Mouse (Mus musculus): ENCODE measurements around the gene Gpc3. TPM values are rescaled to one million over a fixed set of nuclear protein-coding genes. Genes with fewer than 3 reads are reported as not detected.

The Gpc3 gene
- polyA plus RNA-seq, 1 experiment from 2014 or later: 459 TPM

DNA sequence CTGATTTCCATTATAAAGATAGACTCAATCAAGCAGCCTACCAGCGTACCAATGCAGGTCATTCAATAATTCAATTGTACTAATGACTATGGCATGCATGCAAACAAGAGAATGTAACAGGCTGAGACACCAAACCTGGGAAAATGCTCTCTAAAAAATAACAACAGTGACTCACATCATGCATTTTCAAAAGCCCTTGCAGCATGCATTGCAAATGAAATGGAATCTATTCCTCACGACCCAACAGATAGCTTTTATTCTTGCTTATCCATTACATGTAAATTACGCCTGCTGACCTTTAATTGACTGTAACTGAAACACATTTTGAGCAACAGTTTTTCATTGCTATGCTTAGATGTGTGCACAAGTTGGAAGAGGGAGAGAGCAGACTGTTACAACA lies 200.8 kb downstream of the Gpc3 start:
- H3K27ac ChIP-seq (ENCODE audit: low read depth): no peak overlapping the region
- no peak overlapping the region for H3K9ac ChIP-seq (replicated peaks)
- DNase-seq: no peak
- no peak for ATAC-seq
- no peaks in the 10 kb centered on the region for H3K4me1 ChIP-seq (ENCODE audit: insufficient read depth)
- TF ChIP-seq CTCF (IDR thresholded peaks at IDR 0.05; ENCODE audit: low read depth) (no peak), EP300 (IDR thresholded peaks at IDR 0.05; ENCODE audit: low read depth) (no peak)
- H3K27me3 ChIP-seq (ENCODE audit: insufficient read depth, low read length): no peaks in the 10 kb centered on the region
- H3K36me3 ChIP-seq (replicated peaks; ENCODE audit: insufficient read depth, low read length): no peaks in the 10 kb centered on the region
- 73% methylated on average over 3 of the region's 3 CpGs for WGBS (ENCODE audit: insufficient replicate concordance)
- no peak overlapping the region for H3K4me2 ChIP-seq (ENCODE audit: low read depth, low read length)
- no peaks in the 10 kb centered on the region for H3K9me3 ChIP-seq (ENCODE audit: low read length)
- H3K4me3 ChIP-seq (ENCODE audit: low read depth, low read length): no peak overlapping the region

DNA sequence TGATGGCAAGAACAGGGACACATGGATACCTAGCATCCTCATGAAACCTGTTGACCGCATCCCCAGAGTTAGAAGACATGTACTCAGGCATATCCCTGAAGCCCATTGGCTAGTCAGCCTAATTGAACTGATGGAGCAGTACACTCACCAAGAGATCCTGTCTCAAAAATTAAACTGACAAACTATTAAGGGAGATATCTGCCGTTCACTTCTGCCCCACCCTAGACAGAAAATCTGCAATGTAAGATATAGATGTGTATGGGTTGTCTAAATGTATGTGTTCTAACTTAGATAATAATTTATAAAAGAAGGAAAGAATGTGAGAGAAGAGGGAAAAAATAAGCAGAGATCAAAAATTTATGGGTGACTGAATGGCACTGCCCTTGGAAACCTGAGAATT lies 212.6 kb downstream of the Gpc3 start:
- H3K27me3 ChIP-seq (ENCODE audit: insufficient read depth, low read length): no peaks in the 10 kb centered on the region
- H3K36me3 ChIP-seq (replicated peaks; ENCODE audit: insufficient read depth, low read length): no peaks in the 10 kb centered on the region
- DNase-seq: no peak
- no peak overlapping the region for H3K4me3 ChIP-seq (ENCODE audit: low read depth, low read length)
- TF ChIP-seq CTCF (IDR thresholded peaks at IDR 0.05; ENCODE audit: low read depth): no peak
- TF ChIP-seq EP300 (IDR thresholded peaks at IDR 0.05; ENCODE audit: low read depth): no peak
- H3K9ac ChIP-seq (replicated peaks): no peak overlapping the region
- H3K27ac ChIP-seq (ENCODE audit: low read depth): no peak overlapping the region
- 68% methylated on average over 2 of the region's 2 CpGs for WGBS (ENCODE audit: insufficient replicate concordance)
- no peaks in the 10 kb centered on the region for H3K4me1 ChIP-seq (ENCODE audit: insufficient read depth)
- no peaks in the 10 kb centered on the region for H3K9me3 ChIP-seq (ENCODE audit: low read length)
- H3K4me2 ChIP-seq (ENCODE audit: low read depth, low read length): no peak overlapping the region
- no peak for ATAC-seq

DNA sequence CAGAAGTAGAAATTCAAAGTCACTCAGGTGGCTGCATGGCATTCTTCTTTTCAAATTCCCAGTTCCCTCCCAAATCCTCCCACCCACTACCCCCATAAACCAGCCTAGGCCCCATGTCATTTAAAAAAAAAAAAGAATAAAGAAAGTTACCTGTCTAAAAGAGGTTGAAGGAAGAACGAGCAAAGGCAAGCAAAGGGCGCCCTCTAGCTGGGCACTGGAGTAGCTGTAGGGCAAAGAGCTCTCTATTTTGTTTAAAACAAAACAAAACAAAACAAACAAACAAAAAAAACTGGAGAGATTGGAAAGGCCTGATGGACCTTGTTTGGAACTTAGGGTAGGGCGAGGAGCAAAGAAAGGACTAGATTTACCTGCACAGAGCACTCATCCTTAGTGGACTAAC lies 238.6 kb downstream of the Gpc3 start:
- no peak overlapping the region for H3K27ac ChIP-seq (ENCODE audit: low read depth)
- TF ChIP-seq CTCF (IDR thresholded peaks at IDR 0.05; ENCODE audit: low read depth) (peak; percentile 42), EP300 (IDR thresholded peaks at IDR 0.05; ENCODE audit: low read depth) (no peak)
- DNase-seq (no peak), ATAC-seq (no peak)
- no peaks in the 10 kb centered on the region for H3K4me1 ChIP-seq (ENCODE audit: insufficient read depth)
- H3K9ac ChIP-seq (replicated peaks): no peak overlapping the region
- no peaks in the 10 kb centered on the region for H3K9me3 ChIP-seq (ENCODE audit: low read length)
- no peak overlapping the region for H3K4me3 ChIP-seq (ENCODE audit: low read depth, low read length)
- no peaks in the 10 kb centered on the region for H3K36me3 ChIP-seq (replicated peaks; ENCODE audit: insufficient read depth, low read length)
- WGBS (ENCODE audit: insufficient replicate concordance): 47% methylated on average over 3 of the region's 3 CpGs
- no peaks in the 10 kb centered on the region for H3K27me3 ChIP-seq (ENCODE audit: insufficient read depth, low read length)
- no peak overlapping the region for H3K4me2 ChIP-seq (ENCODE audit: low read depth, low read length)

DNA sequence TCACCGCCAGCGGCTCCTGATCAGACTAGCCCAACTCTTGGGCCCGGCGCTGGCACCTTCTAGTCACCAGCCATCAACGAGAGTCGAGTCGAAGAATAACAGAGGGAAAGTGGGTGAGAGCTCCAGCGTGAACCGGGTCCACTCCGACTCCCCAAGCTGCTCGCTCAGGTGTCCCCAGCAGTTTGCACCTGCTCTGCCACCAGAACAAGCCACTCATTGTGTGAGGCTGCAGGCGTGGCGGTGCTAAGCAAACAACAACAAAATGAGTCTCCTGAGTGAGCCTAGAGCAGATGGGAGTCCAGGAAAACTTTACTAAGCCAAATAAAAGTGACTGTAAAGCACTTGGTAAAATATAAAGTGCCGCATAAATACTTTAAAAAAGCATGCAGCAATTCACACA lies 239.5 kb downstream of the Gpc3 start:
- Histone ChIP-seq H3K4me2 (ENCODE audit: low read depth, low read length) (no peak overlapping the region), H3K27me3 (ENCODE audit: insufficient read depth, low read length) (no peaks in the 10 kb centered on the region), H3K9me3 (ENCODE audit: low read length) (no peaks in the 10 kb centered on the region), H3K4me1 (ENCODE audit: insufficient read depth) (no peaks in the 10 kb centered on the region), H3K4me3 (ENCODE audit: low read depth, low read length) (no peak overlapping the region), H3K27ac (ENCODE audit: low read depth) (no peak overlapping the region), H3K36me3 (replicated peaks; ENCODE audit: insufficient read depth, low read length) (no peaks in the 10 kb centered on the region), H3K9ac (replicated peaks) (no peak overlapping the region)
- ATAC-seq (no peak), DNase-seq (no peak)
- 79% methylated on average over 14 of the region's 14 CpGs for WGBS (ENCODE audit: insufficient replicate concordance)
- no peak for TF ChIP-seq EP300 (IDR thresholded peaks at IDR 0.05; ENCODE audit: low read depth)
- no peak for TF ChIP-seq CTCF (IDR thresholded peaks at IDR 0.05; ENCODE audit: low read depth)

DNA sequence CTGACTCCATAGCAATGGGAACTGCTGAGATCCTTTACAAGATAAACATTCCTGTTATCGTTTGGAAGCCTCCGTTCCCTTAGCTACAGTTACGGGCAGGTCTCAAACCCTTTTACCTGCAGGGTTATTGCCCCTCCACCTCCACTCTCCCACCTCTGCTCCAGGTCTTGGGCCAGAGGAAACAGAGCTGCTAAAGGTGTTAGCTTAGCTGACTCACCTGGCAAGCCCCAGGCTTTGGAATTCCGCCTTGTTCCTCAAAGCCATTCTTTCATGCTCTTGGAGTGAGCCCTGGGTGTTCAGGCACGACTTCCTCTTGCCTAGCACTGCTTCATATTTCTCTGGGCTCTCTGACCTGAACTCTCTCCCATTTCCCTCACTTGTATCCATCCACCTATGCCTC lies 241.3 kb downstream of the Gpc3 start:
- TF ChIP-seq CTCF (IDR thresholded peaks at IDR 0.05; ENCODE audit: low read depth) (no peak), EP300 (IDR thresholded peaks at IDR 0.05; ENCODE audit: low read depth) (no peak)
- DNase-seq: no peak
- H3K9ac ChIP-seq (replicated peaks): no peak overlapping the region
- no peaks in the 10 kb centered on the region for H3K4me1 ChIP-seq (ENCODE audit: insufficient read depth)
- H3K4me3 ChIP-seq (ENCODE audit: low read depth, low read length): no peak overlapping the region
- no peak overlapping the region for H3K4me2 ChIP-seq (ENCODE audit: low read depth, low read length)
- H3K9me3 ChIP-seq (ENCODE audit: low read length): no peaks in the 10 kb centered on the region
- no peaks in the 10 kb centered on the region for H3K36me3 ChIP-seq (replicated peaks; ENCODE audit: insufficient read depth, low read length)
- WGBS (ENCODE audit: insufficient replicate concordance): 53% methylated on average over 5 of the region's 5 CpGs
- 0 out of 2 replicates have a peak, but pooled peaks have one; percentile 43 for ATAC-seq
- H3K27me3 ChIP-seq (ENCODE audit: insufficient read depth, low read length): no peaks in the 10 kb centered on the region
- no peak overlapping the region for H3K27ac ChIP-seq (ENCODE audit: low read depth)

DNA sequence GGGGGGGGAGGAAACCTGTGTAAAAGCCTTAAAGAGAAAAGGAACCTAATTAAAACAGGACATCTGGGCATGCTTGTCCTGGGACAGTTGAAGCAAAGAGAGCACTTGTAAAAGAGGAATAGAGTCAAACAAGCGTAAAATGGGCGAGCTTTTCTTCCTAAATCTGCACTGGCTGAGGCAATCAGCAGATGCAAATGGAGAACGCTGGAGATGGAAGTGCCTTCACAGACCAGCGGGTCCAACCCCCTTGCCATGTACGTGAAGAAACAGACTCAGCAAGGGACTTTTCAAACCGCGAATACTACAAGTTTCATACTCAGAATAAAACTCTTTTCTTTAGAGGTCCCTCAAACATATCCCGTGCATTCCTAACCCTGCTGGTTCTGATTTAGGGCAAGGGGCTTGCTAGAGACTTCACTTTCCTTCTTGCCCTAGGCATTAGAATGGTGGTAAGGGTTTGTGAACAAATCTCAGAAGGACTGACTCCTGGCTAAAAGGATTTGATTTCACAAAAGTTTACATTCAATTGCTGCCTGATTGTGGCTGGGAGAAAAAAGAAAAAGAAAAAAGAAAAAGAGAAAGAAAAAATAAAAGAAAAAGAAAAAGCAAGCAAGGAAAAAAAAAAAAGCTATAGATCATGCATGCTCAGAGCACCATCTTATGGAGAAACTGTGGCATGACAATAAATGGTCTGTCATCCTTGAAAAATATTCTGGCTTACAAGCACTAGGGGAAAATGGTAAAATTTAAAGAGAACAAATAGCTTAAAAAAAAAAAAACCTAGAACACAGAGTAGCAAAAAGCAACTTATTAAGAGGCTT lies 243.6 kb downstream of the Gpc3 start:
- no peak overlapping the region for H3K9ac ChIP-seq (replicated peaks)
- DNase-seq (no peak), ATAC-seq (no peak)
- no peaks in the 10 kb centered on the region for H3K9me3 ChIP-seq (ENCODE audit: low read length)
- TF ChIP-seq EP300 (IDR thresholded peaks at IDR 0.05; ENCODE audit: low read depth) (no peak), CTCF (IDR thresholded peaks at IDR 0.05; ENCODE audit: low read depth) (peak; percentile 56)
- 61% methylated on average over 8 of the region's 8 CpGs for WGBS (ENCODE audit: insufficient replicate concordance)
- H3K4me2 ChIP-seq (ENCODE audit: low read depth, low read length): no peak overlapping the region
- H3K4me1 ChIP-seq (ENCODE audit: insufficient read depth): no peaks in the 10 kb centered on the region
- no peak overlapping the region for H3K27ac ChIP-seq (ENCODE audit: low read depth)
- no peak overlapping the region for H3K4me3 ChIP-seq (ENCODE audit: low read depth, low read length)
- H3K27me3 ChIP-seq (ENCODE audit: insufficient read depth, low read length): no peaks in the 10 kb centered on the region
- H3K36me3 ChIP-seq (replicated peaks; ENCODE audit: insufficient read depth, low read length): no peaks in the 10 kb centered on the region
